24 mouse cellular contexts compared by ENCODE assay signal in genomic region chr17:24699473-24699872, GRCm38 (mm10). TPM values are rescaled to one million over a fixed set of nuclear protein-coding genes. Genes with fewer than 3 reads are reported as not detected.
"Had no signal": no experiment of that assay in that cellular context is flagged by ENCODE, and none has a peak within 500 bp of the region (broad histone marks: within the 10 kb centered on the region; RNA-seq: fewer than 3 reads in every experiment).

No protein-coding gene starts in this region.

- DNase-seq: kidney, adult 11 months; kidney, adult 8-10 months; kidney, postnatal 10 days; kidney, postnatal 36 days; layer of hippocampus, adult 9-11 months; layer of hippocampus, postnatal 36 days; lung, postnatal 10 days; right cerebral cortex, adult 18-20 months; right cerebral cortex, postnatal 14 days; right cerebral cortex, postnatal 4 days; spleen, adult 18-20 months; thymus, adult 2 months; thymus, postnatal 14 days; thymus, postnatal 4 days had no signal

RNA-seq across cellular contexts. Expression of gene Syngr3, which starts 9.7 kb away (rescaled TPM):
- total RNA-seq: megakaryocyte, adult 5-6 weeks had no signal

RNA-seq across cellular contexts. Expression of gene Rnf151, which starts 18.4 kb away (rescaled TPM):
- total RNA-seq: layer of hippocampus, postnatal 36 days; left cerebral cortex, postnatal 36 days; liver, adult 2 months; megakaryocyte, adult 5-6 weeks had no signal
- polyA plus RNA-seq: kidney, embryonic 15.5 days; limb, embryonic 11.5 days; liver, adult 2 months; macrophage; midbrain, embryonic 15.5 days; neural tube, embryonic 12.5 days; neural tube, embryonic 15.5 days; stomach, embryonic 15.5 days had no signal
